25 mouse cellular contexts compared by ENCODE assay signal in the genomic region with DNA sequence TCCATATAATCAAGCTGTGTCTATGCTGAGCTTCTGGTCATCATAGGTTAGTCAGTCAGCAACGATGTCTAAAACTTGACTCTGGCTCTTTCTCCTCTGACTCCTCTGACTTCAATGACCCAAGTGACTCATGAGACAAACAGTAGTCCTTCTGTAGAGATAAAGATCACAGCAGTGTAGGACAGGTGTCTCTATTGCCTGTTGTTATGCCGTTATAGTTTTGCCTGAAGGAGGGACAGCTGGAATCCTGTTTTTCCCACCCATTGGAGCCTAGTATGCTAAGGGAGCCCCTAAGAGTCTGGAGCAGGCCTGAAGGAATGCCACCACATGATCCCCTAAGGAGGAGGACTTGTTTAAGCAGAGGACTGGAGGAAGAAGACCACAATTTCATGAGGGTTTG.
"Had no signal": no experiment of that assay in that cellular context is flagged by ENCODE, and none has a peak within 500 bp of the region (broad histone marks: within the 10 kb centered on the region; RNA-seq: fewer than 3 reads in every experiment).

No protein-coding gene starts in this region.

- H3K4me3 ChIP-seq: heart, adult 2 months; heart, embryonic 13.5 days; heart, embryonic 15.5 days; hindbrain, embryonic 13.5 days; hindbrain, embryonic 15.5 days; kidney, embryonic 15.5 days; limb, embryonic 12.5 days; liver, embryonic 13.5 days had no signal

- ATAC-seq: hindbrain, postnatal 0 days; intestine, embryonic 16.5 days had no signal

- H3K4me2 ChIP-seq: heart, embryonic 11.5 days; heart, embryonic 13.5 days; heart, embryonic 15.5 days; hindbrain, embryonic 13.5 days; hindbrain, embryonic 15.5 days; kidney, embryonic 15.5 days; limb, embryonic 12.5 days; liver, embryonic 11.5 days; liver, embryonic 13.5 days had no signal

- H3K9ac ChIP-seq: heart, embryonic 13.5 days; heart, embryonic 15.5 days; hindbrain, embryonic 13.5 days; hindbrain, embryonic 15.5 days; kidney, embryonic 15.5 days; limb, embryonic 12.5 days; liver, embryonic 13.5 days had no signal

- H3K27me3 ChIP-seq: heart, embryonic 13.5 days; heart, embryonic 15.5 days; liver, embryonic 13.5 days had no signal

- DNase-seq: gastrocnemius, postnatal 14 days; gastrocnemius, postnatal 36 days; heart, adult 11 months; heart, adult 2 months; heart, postnatal 14 days; heart, postnatal 36 days; kidney, adult 11 months; kidney, adult 9 months; kidney, postnatal 14 days; kidney, postnatal 36 days; layer of hippocampus, adult 9-11 months; layer of hippocampus, postnatal 36 days; left cerebral cortex, postnatal 4 days; liver; liver, embryonic 13.5 days had no signal

- H3K27ac ChIP-seq: heart, adult 2 months; heart, embryonic 13.5 days; heart, embryonic 15.5 days; hindbrain, embryonic 13.5 days; hindbrain, embryonic 15.5 days; hindbrain, postnatal 0 days; limb, embryonic 12.5 days; liver, embryonic 13.5 days had no signal

- H3K36me3 ChIP-seq: heart, embryonic 13.5 days; heart, embryonic 15.5 days; hindbrain, embryonic 13.5 days; hindbrain, embryonic 15.5 days; kidney, embryonic 15.5 days; limb, embryonic 12.5 days; liver, embryonic 13.5 days had no signal

- H3K9me3 ChIP-seq: heart, embryonic 13.5 days; heart, embryonic 15.5 days; hindbrain, embryonic 13.5 days; hindbrain, embryonic 15.5 days; kidney, embryonic 15.5 days; limb, embryonic 12.5 days; liver, embryonic 13.5 days had no signal
